Comparison of ENCODE assay signal across 8 mouse cellular contexts in the genomic region with DNA sequence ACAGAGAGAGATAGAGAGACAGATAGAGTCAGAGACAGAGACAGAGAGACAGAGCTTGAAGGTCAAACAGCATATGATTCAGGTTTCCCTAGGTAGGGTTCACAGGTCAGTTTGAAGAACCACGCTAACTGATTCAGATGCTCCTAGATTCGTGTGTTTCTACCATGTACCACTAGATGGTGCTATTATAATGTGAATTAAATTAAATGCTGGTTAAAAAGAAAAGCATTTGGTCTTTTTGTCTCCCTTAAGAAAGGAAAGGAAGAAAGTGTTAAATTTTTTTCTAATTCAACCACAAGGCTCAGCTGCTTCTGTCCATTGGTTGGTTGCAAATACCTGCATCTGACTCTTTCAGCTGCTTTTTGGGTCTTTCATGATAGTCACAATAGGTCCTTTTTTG. TPM values are rescaled to one million over a fixed set of nuclear protein-coding genes. Genes with fewer than 3 reads are reported as not detected.
DNase-seq lines count a peak whose midpoint lies in the region; ATAC-seq and TF ChIP-seq lines count a peak whose summit lies in the region.

No protein-coding gene starts in this region.

- H3K4me1 ChIP-seq in heart, postnatal 0 days (ENCODE audit: control insufficient read depth, insufficient read depth), result no peaks in the 10 kb centered on the region
- H3K4me1 ChIP-seq in midbrain, embryonic 12.5 days, result no peaks in the 10 kb centered on the region
- H3K4me1 ChIP-seq in midbrain, embryonic 16.5 days (ENCODE audit: control insufficient read depth, insufficient read depth, low read length), result no peaks in the 10 kb centered on the region

- 16% methylated on average over 2 of the region's 2 CpGs for WGBS in heart, postnatal 0 days
- 4% methylated on average over 2 of the region's 2 CpGs for WGBS in midbrain, embryonic 12.5 days
- WGBS in midbrain, embryonic 16.5 days, result 2% methylated on average over 2 of the region's 2 CpGs

- H3K9me3 ChIP-seq in heart, postnatal 0 days (replicated peaks; ENCODE audit: control insufficient read depth, low read length), result no peaks in the 10 kb centered on the region
- H3K9me3 ChIP-seq in midbrain, embryonic 12.5 days, result no peaks in the 10 kb centered on the region
- no peaks in the 10 kb centered on the region for H3K9me3 ChIP-seq in midbrain, embryonic 16.5 days (replicated peaks; ENCODE audit: control insufficient read depth, low read length, poor library complexity, severe bottlenecking)

- no peak overlapping the region for H3K4me3 ChIP-seq in heart, postnatal 0 days (ENCODE audit: low read depth, low read length)
- H3K4me3 ChIP-seq in midbrain, embryonic 12.5 days, result no peak overlapping the region
- H3K4me3 ChIP-seq in midbrain, embryonic 16.5 days (ENCODE audit: low read depth, low read length), result no peak overlapping the region

- DNase-seq in heart, postnatal 0 days (ENCODE audit: low spot score), result peak; percentile 40
- DNase-seq in heart, postnatal 4 days, result no peak
- peak; percentile 68 for DNase-seq in embryo, embryonic 10.5 days (ENCODE audit: low spot score)
- peak; percentile 55 for DNase-seq in splenic B cell, adult 2 months (ENCODE audit: low read depth, low spot score)
- DNase-seq in natural killer cell, adult 2 months (ENCODE audit: low spot score in 2 of 2), result no peak
- DNase-seq in urinary bladder, adult 2 months (ENCODE audit: low spot score), result no peak

- no peaks in the 10 kb centered on the region for H3K27me3 ChIP-seq in heart, postnatal 0 days (ENCODE audit: control insufficient read depth, insufficient read depth, low read length)
- no peaks in the 10 kb centered on the region for H3K27me3 ChIP-seq in midbrain, embryonic 12.5 days
- H3K27me3 ChIP-seq in midbrain, embryonic 16.5 days (ENCODE audit: control insufficient read depth, insufficient read depth, low read depth, low read length), result no peaks in the 10 kb centered on the region
- H3K27me3 ChIP-seq in splenic B cell, adult 2 months (ENCODE audit: control insufficient read depth, insufficient read depth, low read length, poor library complexity, severe bottlenecking), result no peaks in the 10 kb centered on the region

- no peak for ATAC-seq in heart, postnatal 0 days (ENCODE audit: insufficient read depth, low read depth)
- peak; percentile 30; the same call in 1 of the 2 replicates for ATAC-seq in midbrain, embryonic 12.5 days (ENCODE audit: low FRiP score, low read depth)
- no peak for ATAC-seq in midbrain, embryonic 16.5 days

- H3K27ac ChIP-seq in heart, postnatal 0 days (ENCODE audit: low read depth), result no peak overlapping the region
- no peak overlapping the region for H3K27ac ChIP-seq in midbrain, embryonic 12.5 days (replicated peaks)
- no peak overlapping the region for H3K27ac ChIP-seq in midbrain, embryonic 16.5 days (ENCODE audit: low read length)

- H3K36me3 ChIP-seq in heart, postnatal 0 days (replicated peaks; ENCODE audit: control insufficient read depth, insufficient read depth, low read length), result no peaks in the 10 kb centered on the region
- H3K36me3 ChIP-seq in midbrain, embryonic 12.5 days, result no peaks in the 10 kb centered on the region
- H3K36me3 ChIP-seq in midbrain, embryonic 16.5 days (ENCODE audit: control insufficient read depth, insufficient read depth, low read length), result no peaks in the 10 kb centered on the region
- no peaks in the 10 kb centered on the region for H3K36me3 ChIP-seq in splenic B cell, adult 2 months (ENCODE audit: control insufficient read depth, insufficient read depth, low read length, poor library complexity, severe bottlenecking)

- TF ChIP-seq EP300 in heart, postnatal 0 days (IDR thresholded peaks at IDR 0.05; ENCODE audit: low read depth), result no peak

- H3K9ac ChIP-seq in heart, postnatal 0 days (replicated peaks; ENCODE audit: low read depth, low read length), result no peak overlapping the region
- no peak overlapping the region for H3K9ac ChIP-seq in midbrain, embryonic 12.5 days (replicated peaks)
- H3K9ac ChIP-seq in midbrain, embryonic 16.5 days (ENCODE audit: low read depth, low read length), result no peak overlapping the region

- peak; percentile 45 for TF ChIP-seq CTCF in heart, postnatal 0 days (IDR thresholded peaks at IDR 0.05; ENCODE audit: low read depth)

- H3K4me2 ChIP-seq in heart, postnatal 0 days (ENCODE audit: low read depth, low read length), result no peak overlapping the region
- no peak overlapping the region for H3K4me2 ChIP-seq in midbrain, embryonic 12.5 days (replicated peaks)
- H3K4me2 ChIP-seq in midbrain, embryonic 16.5 days (ENCODE audit: low read length), result no peak overlapping the region

RNA-seq across cellular contexts. Expression of gene Rtl3, which starts 45.8 kb away (rescaled TPM):
- total RNA-seq in heart, postnatal 0 days (2014; rRNA removed; ENCODE audit: low replicate concordance), result 11.6 and 17.4 TPM in 2 replicates
- polyA plus RNA-seq in heart, postnatal 0 days (2015; fragmentation: Nextera tagmentation; extraction: Ambion mirVana), result 6.7 and 7.3 TPM in 2 replicates
- total RNA-seq in heart, postnatal 4 days (2021), result 10 to 100 TPM; 10.1 to 10.3 TPM
- polyA plus RNA-seq in midbrain, embryonic 12.5 days (2016; fragmentation: Nextera tagmentation; extraction: Ambion mirVana), result 4.0 and 11.6 TPM in 2 replicates
- 0.65 and 1.0 TPM in 2 replicates for polyA plus RNA-seq in midbrain, embryonic 16.5 days (2015; fragmentation: Nextera tagmentation; extraction: Ambion mirVana)
- 1.1 and 1.6 TPM in 2 replicates for polyA plus RNA-seq in urinary bladder, adult 2 months (2012; rRNA removed)

Comparison
In these comparisons a context has a peak if more than half of its experiments do, and no peak if none do; other contexts are left out.
1. DNase-seq: peak in heart, postnatal 0 days (single experiment), embryo, embryonic 10.5 days (single experiment) and splenic B cell, adult 2 months (single experiment); none in heart, postnatal 4 days (single experiment), natural killer cell, adult 2 months (0 of 2) and urinary bladder, adult 2 months (single experiment).